Mouse (Mus musculus) C2C12 (cell line): ENCODE measurements around the gene Prkar2b. TPM values are rescaled to one million over a fixed set of nuclear protein-coding genes. Genes with fewer than 3 reads are reported as not detected.

Source experiments
- H3K27me3 ChIP-seq: one replicate; pipeline ENCODE4 v1.6.1; 2011; ENCODE audit not compliant: control insufficient read depth, insufficient read depth, insufficient read length
- H3K36me3 ChIP-seq: one replicate; pipeline ENCODE4 v1.6.1; 2011; ENCODE audit not compliant: control insufficient read depth, insufficient read depth
- H3K4me3 ChIP-seq: one replicate; pipeline ENCODE4 v1.5.1; 2011; ENCODE audit warnings: mild to moderate bottlenecking, control low read depth; ENCODE audit not compliant: poor library complexity, insufficient read depth, severe bottlenecking
- H3K79me2 ChIP-seq: one replicate; pipeline ENCODE4 v1.6.1; 2011; ENCODE audit not compliant: control insufficient read depth, insufficient read depth
- H3K79me3 ChIP-seq: one replicate; pipeline ENCODE4 v1.6.1; 2011; ENCODE audit warnings: low read depth, control low read depth
- H3ac ChIP-seq: one replicate; pipeline ENCODE3; 2011; ENCODE audit warnings: low read depth; ENCODE audit not compliant: control insufficient read depth, insufficient read length
- CEBPB ChIP-seq: IDR thresholded peaks from one replicate; pipeline ENCODE4 v1.6.1; 2011; ENCODE audit warnings: low read depth, mild to moderate bottlenecking, control low read depth, moderate library complexity
- CTCF ChIP-seq: IDR thresholded peaks from one replicate; pipeline ENCODE4 v1.5.1; 2011; ENCODE audit not compliant: control insufficient read depth, insufficient read depth, insufficient read length
- FOSL1 ChIP-seq: IDR thresholded peaks from one replicate; pipeline ENCODE4 v1.8.0; 2011; ENCODE audit warnings: mild to moderate bottlenecking, low read length; ENCODE audit not compliant: poor library complexity, insufficient read depth, severe bottlenecking
- MAX ChIP-seq: IDR thresholded peaks from one replicate; pipeline ENCODE4 v1.6.1; 2011; ENCODE audit warnings: mild to moderate bottlenecking, control low read depth
- MYOD1 ChIP-seq: IDR thresholded peaks from one replicate; pipeline ENCODE4 v1.6.1; 2011; ENCODE audit warnings: low read depth; ENCODE audit not compliant: control insufficient read depth, insufficient read length
- MYOG ChIP-seq: IDR thresholded peaks from one replicate; pipeline ENCODE4 v1.6.1; 2011; ENCODE audit not compliant: control insufficient read depth, insufficient read length; ENCODE audit errors: extremely low read depth
- USF1 ChIP-seq: IDR thresholded peaks from one replicate; pipeline ENCODE4 v1.6.1; 2011; ENCODE audit warnings: low read depth, mild to moderate bottlenecking, control low read depth, moderate library complexity
- polyA plus RNA-seq: library from polyadenylated mRNA; unstranded; fragments of >200 nt; fragmentation: generic; extraction: Trizol; gene quantifications from one replicate; pipeline ENCODE4 v1.2.1, GENCODE M21; 2012; ENCODE audit warnings: missing spikeins

Prkar2b gene
- polyA plus RNA-seq, 1 experiment, result 33.1 TPM

DNA sequence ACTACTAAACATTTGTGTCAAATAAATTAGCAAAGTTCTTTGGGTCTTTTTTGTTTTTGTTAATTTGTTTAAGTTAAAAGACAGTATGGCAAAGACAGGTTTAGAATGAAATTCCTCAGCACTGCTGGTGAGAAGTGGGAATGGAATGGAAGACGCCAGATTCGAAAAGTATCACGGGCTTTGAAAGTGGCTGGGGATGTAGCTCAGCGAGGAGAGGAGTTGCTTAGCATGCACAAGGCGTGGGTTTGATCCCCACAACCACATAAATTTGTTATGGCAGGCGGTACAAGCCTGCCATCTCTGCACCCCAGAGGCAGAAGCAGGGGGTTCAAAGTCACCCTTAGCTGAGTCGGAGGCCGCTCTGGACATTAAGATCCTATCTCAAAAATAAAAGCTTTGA lies 54.1 kb downstream of the Prkar2b start:
- Histone ChIP-seq H3K79me3 (peaks cover 25% of the 10 kb centered on the region), H3K36me3 (no peaks in the 10 kb centered on the region), H3K27me3 (no peaks in the 10 kb centered on the region), H3K79me2 (peaks cover 79% of the 10 kb centered on the region), H3K4me3 (no peak overlapping the region), H3ac (no peak overlapping the region)
- TF ChIP-seq CEBPB, result no peak
- no peak for TF ChIP-seq CTCF
- no peak for TF ChIP-seq MYOG
- TF ChIP-seq USF1, result no peak
- no peak for TF ChIP-seq FOSL1
- TF ChIP-seq MYOD1, result no peak
- no peak for TF ChIP-seq MAX

DNA sequence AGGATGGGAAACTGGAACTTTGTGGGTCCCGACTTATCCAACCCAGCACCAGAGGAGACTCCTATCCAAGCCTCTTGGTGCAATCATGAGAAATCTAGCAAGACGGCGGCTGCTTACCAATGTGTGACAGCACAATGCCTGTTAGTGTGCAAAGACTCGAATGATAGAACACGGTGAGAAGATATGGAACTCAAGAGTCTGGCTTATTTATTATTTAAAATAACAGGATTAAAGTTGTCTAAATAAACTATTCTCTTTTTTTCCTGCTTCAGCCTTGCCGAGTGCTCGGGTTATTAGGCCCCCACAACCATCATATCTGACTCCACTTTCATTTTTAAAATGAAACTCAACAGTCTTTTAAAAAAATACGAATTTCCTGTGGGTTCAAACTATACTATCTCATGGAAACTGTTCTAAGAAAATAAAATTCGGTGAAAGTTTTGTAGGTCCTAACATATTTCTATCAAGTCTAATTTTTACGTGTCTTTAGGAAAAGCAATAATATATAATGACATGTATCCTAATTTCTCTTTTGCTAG lies 54.6 kb downstream of the Prkar2b start:
- no peak overlapping the region for H3ac ChIP-seq
- H3K4me3 ChIP-seq, result no peak overlapping the region
- TF ChIP-seq CEBPB (no peak), USF1 (no peak), CTCF (no peak), MYOD1 (no peak), MYOG (no peak), FOSL1 (no peak), MAX (no peak)
- H3K36me3 ChIP-seq, result no peaks in the 10 kb centered on the region
- no peaks in the 10 kb centered on the region for H3K27me3 ChIP-seq
- peaks cover 24% of the 10 kb centered on the region for H3K79me3 ChIP-seq
- peaks cover 84% of the 10 kb centered on the region for H3K79me2 ChIP-seq

DNA sequence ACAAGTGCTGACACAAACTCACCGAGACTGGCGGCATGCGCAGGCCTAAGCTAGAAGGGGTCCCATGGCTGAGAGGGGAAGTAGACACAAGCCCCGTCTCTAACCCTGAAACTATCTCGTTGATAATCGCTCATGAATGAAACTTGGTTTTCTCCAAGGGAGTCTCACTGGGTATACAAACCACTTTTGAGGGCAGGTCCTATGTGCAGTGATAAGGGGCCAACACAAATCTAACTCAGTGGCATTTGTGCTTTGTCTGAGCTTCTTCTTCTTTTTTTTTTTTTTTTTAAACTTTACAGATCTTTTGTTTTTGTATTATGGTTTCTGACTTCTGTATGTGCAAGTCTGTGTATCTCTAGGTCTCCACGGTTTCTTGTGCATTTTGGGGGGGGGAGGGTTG lies 60.6 kb downstream of the Prkar2b start:
- Histone ChIP-seq H3K79me3 (peaks cover 16% of the 10 kb centered on the region), H3K27me3 (no peaks in the 10 kb centered on the region), H3ac (no peak overlapping the region), H3K79me2 (peaks cover 72% of the 10 kb centered on the region), H3K4me3 (no peak overlapping the region), H3K36me3 (no peaks in the 10 kb centered on the region)
- no peak for TF ChIP-seq CEBPB
- no peak for TF ChIP-seq MYOD1
- TF ChIP-seq MAX, result no peak

DNA sequence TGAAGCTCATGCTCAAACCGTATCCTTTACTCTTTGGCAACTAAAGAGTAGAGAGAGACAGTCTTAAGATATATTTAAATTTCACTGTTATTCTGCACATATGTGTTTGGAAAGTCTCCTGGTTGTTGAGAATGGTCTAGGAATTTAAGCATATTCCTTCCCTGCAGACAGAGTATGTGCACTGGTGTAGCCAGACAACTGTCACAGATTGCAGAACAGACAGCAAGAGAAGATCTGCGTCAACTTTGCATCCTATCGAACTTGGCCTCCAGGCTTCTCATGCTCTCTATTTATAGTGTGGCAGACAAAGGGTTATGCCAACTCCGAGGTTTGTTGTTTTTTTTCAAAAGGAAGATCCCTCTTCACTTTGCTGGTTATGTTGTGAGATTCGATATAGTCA lies 62.4 kb downstream of the Prkar2b start:
- no peaks in the 10 kb centered on the region for H3K36me3 ChIP-seq
- TF ChIP-seq MYOG (no peak), USF1 (no peak), CEBPB (no peak), FOSL1 (no peak), CTCF (no peak), MAX (no peak), MYOD1 (no peak)

DNA sequence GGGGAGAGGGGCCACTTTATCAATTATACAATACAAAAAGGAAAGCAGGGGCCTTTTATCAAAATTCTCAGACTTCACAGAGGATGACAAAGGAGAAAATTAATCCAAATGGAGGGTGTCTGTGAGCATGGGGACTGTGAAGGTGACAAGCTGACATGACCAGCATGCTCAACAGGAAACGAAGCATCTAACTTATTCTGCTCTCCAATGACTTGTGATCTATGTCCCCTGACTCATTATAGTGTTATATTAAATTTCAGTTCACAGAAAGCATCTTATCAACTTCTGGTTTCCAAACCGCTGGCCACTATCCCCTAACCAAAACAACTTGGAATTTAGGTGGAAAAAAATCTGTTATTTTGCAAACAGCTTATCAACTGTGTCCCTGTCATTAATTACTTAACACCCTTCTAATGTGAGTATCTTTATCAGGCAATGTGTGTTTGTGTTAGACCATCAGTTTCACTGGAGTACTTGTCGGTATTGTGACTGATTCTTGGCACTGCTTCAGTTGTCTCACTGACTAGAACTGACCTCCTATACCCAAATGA lies 63.7 kb downstream of the Prkar2b start:
- Histone ChIP-seq H3K4me3 (no peak overlapping the region), H3ac (no peak overlapping the region), H3K36me3 (peaks cover 4% of the 10 kb centered on the region), H3K27me3 (no peaks in the 10 kb centered on the region), H3K79me2 (peaks cover 74% of the 10 kb centered on the region), H3K79me3 (peaks cover 15% of the 10 kb centered on the region)
- TF ChIP-seq MAX, result no peak
- TF ChIP-seq MYOG, result no peak
- TF ChIP-seq USF1, result no peak
- no peak for TF ChIP-seq CTCF
- TF ChIP-seq MYOD1, result no peak
- TF ChIP-seq FOSL1, result no peak
- TF ChIP-seq CEBPB, result no peak

More for the DNA sequence above, 62.4 kb downstream of the Prkar2b start:
- peaks cover 17% of the 10 kb centered on the region for H3K79me3 ChIP-seq
- H3K27me3 ChIP-seq, result no peaks in the 10 kb centered on the region
- no peak overlapping the region for H3K4me3 ChIP-seq
- H3ac ChIP-seq, result no peak overlapping the region
- H3K79me2 ChIP-seq, result peaks cover 80% of the 10 kb centered on the region

DNA sequence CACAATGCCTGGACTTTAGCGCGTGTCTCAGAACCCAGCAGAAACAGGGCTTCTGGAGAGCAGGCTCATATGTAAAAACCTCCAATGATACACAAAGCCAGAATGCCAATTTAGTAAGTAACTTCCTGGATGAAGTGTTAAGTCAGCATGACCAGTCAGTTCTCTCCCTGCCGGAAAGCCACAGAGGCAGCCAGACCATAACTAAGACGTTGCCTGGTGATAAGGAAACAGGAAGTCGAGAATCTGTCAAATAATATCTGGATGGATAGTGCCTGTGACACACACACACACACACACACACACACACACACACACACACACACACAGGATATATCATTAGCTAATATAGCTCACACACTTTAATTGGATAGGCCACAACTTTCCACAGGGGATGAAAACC lies 64.2 kb downstream of the Prkar2b start:
- Histone ChIP-seq H3K36me3 (peaks cover 4% of the 10 kb centered on the region), H3K79me3 (peaks cover 15% of the 10 kb centered on the region), H3K4me3 (no peak overlapping the region), H3K79me2 (peaks cover 68% of the 10 kb centered on the region), H3K27me3 (no peaks in the 10 kb centered on the region), H3ac (no peak overlapping the region)
- no peak for TF ChIP-seq FOSL1
- no peak for TF ChIP-seq CTCF
- no peak for TF ChIP-seq MYOD1
- TF ChIP-seq MYOG, result no peak
- TF ChIP-seq USF1, result no peak
- no peak for TF ChIP-seq CEBPB
